23 mouse cellular contexts compared by ENCODE assay signal in the genomic region with DNA sequence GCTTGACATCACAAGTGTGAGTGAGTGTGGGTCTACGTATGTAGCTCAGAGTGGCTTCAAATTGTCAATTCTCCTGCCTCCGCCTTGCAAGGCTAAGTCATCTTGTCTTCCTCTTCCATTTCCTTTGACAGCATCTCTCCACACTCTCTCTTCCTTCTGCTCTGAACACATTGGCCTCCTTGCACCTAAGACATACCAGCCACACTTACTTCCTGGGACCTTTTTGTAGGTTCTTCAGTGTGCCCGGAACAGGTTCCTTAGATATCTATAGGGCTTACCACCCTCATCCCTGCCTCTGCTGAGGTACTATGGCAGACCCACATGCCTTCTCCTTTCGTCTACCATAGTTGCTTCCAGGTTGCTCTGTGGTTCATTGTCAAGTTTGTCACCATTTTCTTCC. TPM values are rescaled to one million over a fixed set of nuclear protein-coding genes. Genes with fewer than 3 reads are reported as not detected.
"Had no signal": no experiment of that assay in that cellular context is flagged by ENCODE, and none has a peak within 500 bp of the region (broad histone marks: within the 10 kb centered on the region; RNA-seq: fewer than 3 reads in every experiment).

No protein-coding gene starts in this region.

- DNase-seq: retina, postnatal 1 day; right cerebral cortex, adult 18-20 months; right cerebral cortex, postnatal 14 days; right cerebral cortex, postnatal 25 days; right cerebral cortex, postnatal 4 days; thymus, adult 18-20 months; thymus, adult 2 months; thymus, postnatal 14 days; thymus, postnatal 25 days; thymus, postnatal 36 days; thymus, postnatal 4 days had no signal

- H3K9ac ChIP-seq: neural tube, embryonic 12.5 days; neural tube, embryonic 13.5 days; neural tube, embryonic 15.5 days; stomach, embryonic 15.5 days had no signal

- H3K36me3 ChIP-seq: neural tube, embryonic 12.5 days; neural tube, embryonic 13.5 days; neural tube, embryonic 15.5 days; stomach, embryonic 15.5 days had no signal

- H3K4me3 ChIP-seq: neural tube, embryonic 12.5 days; neural tube, embryonic 13.5 days; neural tube, embryonic 15.5 days; stomach, embryonic 15.5 days had no signal

- H3K27ac ChIP-seq: neural tube, embryonic 12.5 days; neural tube, embryonic 13.5 days; neural tube, embryonic 15.5 days; stomach, embryonic 15.5 days; stomach, postnatal 0 days had no signal

- H3K4me2 ChIP-seq: neural tube, embryonic 12.5 days; neural tube, embryonic 13.5 days; neural tube, embryonic 15.5 days; stomach, embryonic 15.5 days had no signal

- H3K9me3 ChIP-seq: neural tube, embryonic 12.5 days; neural tube, embryonic 13.5 days; neural tube, embryonic 15.5 days; stomach, embryonic 15.5 days had no signal

RNA-seq across cellular contexts. Expression of a gene that starts 16.6 kb away (rescaled TPM):
- polyA plus RNA-seq: neural tube, embryonic 13.5 days; testis, adult 2 months had no signal

RNA-seq across cellular contexts. Expression of a gene that starts 38.6 kb away (rescaled TPM):
- polyA plus RNA-seq: small intestine, adult 2 months; spleen, adult 2 months; stomach, embryonic 14.5 days; thymus, postnatal 0 days had no signal

RNA-seq across cellular contexts. Expression of a gene that starts 42.3 kb away (rescaled TPM):
- total RNA-seq: neutrophil, adult 5-6 weeks had no signal

RNA-seq across cellular contexts. Expression of a gene that starts 47.9 kb away (rescaled TPM):
- polyA plus RNA-seq: neural tube, embryonic 12.5 days; stomach, embryonic 14.5 days; stomach, embryonic 15.5 days; stomach, embryonic 16.5 days; stomach, postnatal 0 days had no signal
